Comparison of ENCODE assay signal across 16 mouse cellular contexts in the genomic region with DNA sequence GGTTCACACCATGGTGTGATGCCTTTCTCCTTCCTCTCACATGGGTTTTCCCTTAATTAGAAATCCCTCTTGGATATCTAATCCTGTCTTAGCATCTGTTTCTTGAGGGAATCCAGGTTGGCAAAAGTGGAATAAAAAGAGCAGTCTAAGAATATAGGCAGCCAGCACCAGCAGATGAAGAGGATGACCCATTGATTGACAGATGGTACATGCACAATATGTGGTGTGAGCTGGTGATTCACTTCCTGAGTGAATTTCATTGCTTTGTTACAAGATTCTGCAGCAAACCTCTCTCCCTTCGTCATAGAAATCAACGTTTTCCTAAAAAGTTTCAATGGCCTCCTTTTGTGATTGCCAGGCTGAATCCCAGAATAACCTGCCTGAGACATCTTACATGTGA.
"Had no signal": no experiment of that assay in that cellular context is flagged by ENCODE, and none has a peak within 500 bp of the region (broad histone marks: within the 10 kb centered on the region; RNA-seq: fewer than 3 reads in every experiment).

No protein-coding gene starts in this region.

- ATAC-seq: hindbrain, embryonic 16.5 days; inflammation-experienced regulatory T-cells, adult 6 months; intestine, embryonic 15.5 days; intestine, postnatal 0 days had no signal

- DNase-seq: gastrocnemius, adult 2 months; gastrocnemius, postnatal 10 days; gastrocnemius, postnatal 25 days; heart, adult 18-20 months; heart, postnatal 10 days; heart, postnatal 4 days; kidney, adult 18-20 months; kidney, adult 8-10 months; kidney, postnatal 10 days; kidney, postnatal 25 days; kidney, postnatal 4 days; liver had no signal
